Mouse (Mus musculus): Measurements from ENCODE around the gene Catip. TPM values are rescaled to one million over a fixed set of nuclear protein-coding genes. Genes with fewer than 3 reads are reported as not detected.

Catip gene
- polyA plus RNA-seq, 1 experiment from 2014 or later = 0.63 TPM

- 63% methylated on average over 15 of the region's 15 CpGs for WGBS
- H3K4me2 ChIP-seq = no peak within 1 kb of the TSS
- H3K9me3 ChIP-seq = no peaks in the 10 kb centered on the region
- no peak for ATAC-seq (ENCODE audit: insufficient number of reproducible peaks, insufficient read depth, low FRiP score, low TSS enrichment, low read depth)
- H3K36me3 ChIP-seq = no peaks in the 10 kb centered on the region
- H3K9ac ChIP-seq = no peak within 1 kb of the TSS
- H3K27me3 ChIP-seq = no peaks in the 10 kb centered on the region
- no peak within 1 kb of the TSS for H3K4me3 ChIP-seq
- H3K27ac ChIP-seq = no peak within 1 kb of the TSS
- H3K4me1 ChIP-seq = peaks cover 2% of the 10 kb centered on the region; the same call in 1 of the 2 replicates
These were observed 46.9 kb downstream of the Catip start, which contains the start of gene Vil1 for GRCm38 (mm10) chr1:74408589-74409504. Gene Vil1 (plus strand): TSS chr1:74409376.

- no peak for ATAC-seq (ENCODE audit: insufficient number of reproducible peaks, insufficient read depth, low FRiP score, low TSS enrichment, low read depth)
- no peak overlapping the region for H3K4me3 ChIP-seq
- no peaks in the 10 kb centered on the region for H3K9me3 ChIP-seq
- no peak overlapping the region for H3K9ac ChIP-seq
- no peaks in the 10 kb centered on the region for H3K36me3 ChIP-seq
- H3K4me1 ChIP-seq = peaks cover 2% of the 10 kb centered on the region; the same call in 1 of the 2 replicates
- no peak overlapping the region for H3K27ac ChIP-seq
- WGBS = 50% methylated on average over 2 of the region's 2 CpGs
- no peaks in the 10 kb centered on the region for H3K27me3 ChIP-seq
- H3K4me2 ChIP-seq = no peak overlapping the region
These were observed 49.9 kb downstream of the Catip start for GRCm38 (mm10) chr1:74411753-74412325.

GRCm38 (mm10) chr1:74412711-74413110 is 50.8 kb downstream of the Catip start:
- no peak overlapping the region for H3K4me2 ChIP-seq
- 79% methylated on average over 8 of the region's 8 CpGs for WGBS
- no peak overlapping the region for H3K27ac ChIP-seq
- H3K27me3 ChIP-seq = no peaks in the 10 kb centered on the region
- no peak overlapping the region for H3K4me3 ChIP-seq
- no peaks in the 10 kb centered on the region for H3K9me3 ChIP-seq
- H3K36me3 ChIP-seq = no peaks in the 10 kb centered on the region
- no peak for ATAC-seq (ENCODE audit: insufficient number of reproducible peaks, insufficient read depth, low FRiP score, low TSS enrichment, low read depth)
- H3K9ac ChIP-seq = no peak overlapping the region
- H3K4me1 ChIP-seq = peaks cover 2% of the 10 kb centered on the region; the same call in 1 of the 2 replicates

GRCm38 (mm10) chr1:74415143-74415542 is 53.2 kb downstream of the Catip start:
- no peaks in the 10 kb centered on the region for H3K9me3 ChIP-seq
- H3K9ac ChIP-seq = no peak overlapping the region
- no peak for ATAC-seq (ENCODE audit: insufficient number of reproducible peaks, insufficient read depth, low FRiP score, low TSS enrichment, low read depth)
- no peak overlapping the region for H3K4me3 ChIP-seq
- peaks cover 2% of the 10 kb centered on the region; the same call in 1 of the 2 replicates for H3K4me1 ChIP-seq
- H3K4me2 ChIP-seq = no peak overlapping the region
- H3K36me3 ChIP-seq = no peaks in the 10 kb centered on the region
- 37% methylated on average over 4 of the region's 4 CpGs for WGBS
- H3K27me3 ChIP-seq = no peaks in the 10 kb centered on the region
- H3K27ac ChIP-seq = no peak overlapping the region

MicroRNAs within 50 kb of the gene (microRNA counts, 519-probe panel; counts per million panel counts)
- 3,692 counts per million, percentile 82 among the panel's probes with 10 or more counts for microRNA mmu-miR-26b

Small RNA genes lying within 50 kb of the gene (microRNA-seq; reads per million reads assigned to microRNA genes)
- 33,064 reads per million, percentile 98 among the genes with 10 or more reads in this experiment for gene Mir26b

Other genes with a start within 250 kb of the Catip start
- gene Tns1, start 237.7 kb upstream of the Catip start, polyA plus RNA-seq (2015; fragmentation: Nextera tagmentation; extraction: Ambion mirVana) = 38.5 and 39.3 TPM in 2 replicates
- gene Rufy4, start 236.6 kb upstream of the Catip start, polyA plus RNA-seq (2015; fragmentation: Nextera tagmentation; extraction: Ambion mirVana) = 0.22 and 0.23 TPM in 2 replicates
- 0.07 TPM in 1 of 2 replicates, not detected in the other for gene Cxcr2, start 208.1 kb upstream of the Catip start, polyA plus RNA-seq (2015; fragmentation: Nextera tagmentation; extraction: Ambion mirVana)
- gene Cxcr1, start 167.5 kb upstream of the Catip start, polyA plus RNA-seq (2015; fragmentation: Nextera tagmentation; extraction: Ambion mirVana) = not detected in 2 replicates
- 400 and 419 TPM in 2 replicates for gene Arpc2, start 126.0 kb upstream of the Catip start, polyA plus RNA-seq (2015; fragmentation: Nextera tagmentation; extraction: Ambion mirVana)
- gene Gpbar1, start 83.6 kb upstream of the Catip start, polyA plus RNA-seq (2015; fragmentation: Nextera tagmentation; extraction: Ambion mirVana) = 0.20 and 0.33 TPM in 2 replicates
- 224 and 225 TPM in 2 replicates for gene Aamp, start 77.4 kb upstream of the Catip start, polyA plus RNA-seq (2015; fragmentation: Nextera tagmentation; extraction: Ambion mirVana)
- gene Pnkd, start 77.2 kb upstream of the Catip start, polyA plus RNA-seq (2015; fragmentation: Nextera tagmentation; extraction: Ambion mirVana) = 95.1 and 112 TPM in 2 replicates
- gene Tmbim1, start 56.5 kb upstream of the Catip start, polyA plus RNA-seq (2015; fragmentation: Nextera tagmentation; extraction: Ambion mirVana) = 28.4 and 29.4 TPM in 2 replicates
- 1.8 and 2.8 TPM in 2 replicates for gene Slc11a1, start 13.1 kb downstream of the Catip start, polyA plus RNA-seq (2015; fragmentation: Nextera tagmentation; extraction: Ambion mirVana)
- gene Ctdsp1, start 29.4 kb downstream of the Catip start, polyA plus RNA-seq (2015; fragmentation: Nextera tagmentation; extraction: Ambion mirVana) = 91.0 and 92.3 TPM in 2 replicates
- gene Vil1, start 47.3 kb downstream of the Catip start, polyA plus RNA-seq (2015; fragmentation: Nextera tagmentation; extraction: Ambion mirVana) = 0.20 and 2.0 TPM in 2 replicates
- 68.5 and 70.8 TPM in 2 replicates for gene Cnot9, start 143.9 kb downstream of the Catip start, polyA plus RNA-seq (2015; fragmentation: Nextera tagmentation; extraction: Ambion mirVana)
- 0.95 and 1.4 TPM in 2 replicates for gene Plcd4, start 180.8 kb downstream of the Catip start, polyA plus RNA-seq (2015; fragmentation: Nextera tagmentation; extraction: Ambion mirVana)
- 37.2 and 38.0 TPM in 2 replicates for gene Usp37, start 182.2 kb downstream of the Catip start, polyA plus RNA-seq (2015; fragmentation: Nextera tagmentation; extraction: Ambion mirVana)
- 9.3 and 9.4 TPM in 2 replicates for gene Zfp142, start 226.1 kb downstream of the Catip start, polyA plus RNA-seq (2015; fragmentation: Nextera tagmentation; extraction: Ambion mirVana)
- 18.0 and 18.9 TPM in 2 replicates for gene Bcs1l, start 226.2 kb downstream of the Catip start, polyA plus RNA-seq (2015; fragmentation: Nextera tagmentation; extraction: Ambion mirVana)
- gene Rnf25, start 239.3 kb downstream of the Catip start, polyA plus RNA-seq (2015; fragmentation: Nextera tagmentation; extraction: Ambion mirVana) = 39.5 and 41.8 TPM in 2 replicates
- 9.4 and 10.0 TPM in 2 replicates for gene Stk36, start 239.3 kb downstream of the Catip start, polyA plus RNA-seq (2015; fragmentation: Nextera tagmentation; extraction: Ambion mirVana)